Mouse (Mus musculus) erythroblast, adult 5-6 weeks (primary cell): ENCODE data around the gene Tex9. TPM values are rescaled to one million over a fixed set of nuclear protein-coding genes. Genes with fewer than 3 reads are reported as not detected.
A peak's percentile ranks its signal among the peaks of the same experiment; 100 is the strongest.
"Not testable (repeated sequence)": the region's sequence is repeated elsewhere in the genome, so short reads cannot be mapped to it uniquely, and the experiment has no call there.

ENCODE experiments used
- ATAC-seq: replicated peaks from 2 replicates; pipeline ENCODE4 v1.8.0; 2016; ENCODE audit warnings: moderate number of reproducible peaks, mild to moderate bottlenecking, moderate TSS enrichment, inconsistent platforms; ENCODE audit not compliant: poor library complexity, low FRiP score, severe bottlenecking
- total RNA-seq, 2 experiments: library from RNA; stranded (forward) in 1 of 2; stranded (reverse) in 1 of 2; fragments of 150-400 nt in 1 of 2; fragments of 200-764, 138-1000 nt in 1 of 2; gene quantifications; 2 replicates each; pipeline versions ENCODE4 v1.2.3 to v1.2.4; 2015 to 2017; ENCODE audit warnings: low replicate concordance in 2 of 2

Tex9 gene
- total RNA-seq, 2 experiments from 2014 or later = 1.7 to 10.8 TPM

DNA sequence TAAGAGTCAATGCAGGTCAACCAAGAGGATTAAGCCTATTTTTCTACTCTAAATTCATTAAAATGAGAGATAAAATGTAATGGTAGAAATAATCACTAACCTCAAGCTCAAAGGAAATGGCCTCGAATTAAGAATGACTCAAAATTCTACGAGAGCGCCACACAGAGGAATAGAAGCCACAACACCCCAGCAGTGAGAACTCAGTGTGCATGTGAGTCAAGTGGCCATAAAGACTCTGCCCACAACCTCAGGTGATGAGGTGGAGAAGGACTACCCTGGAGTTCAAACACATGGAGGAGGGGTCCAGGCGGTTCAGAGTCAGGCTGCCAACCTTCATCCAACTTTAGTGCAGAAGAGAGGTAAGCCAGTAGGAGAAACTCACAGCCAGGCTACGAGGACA is 2.9 kb downstream of the Tex9 start:
- ATAC-seq = no peak

- ATAC-seq = no peak
Measured at GRCm38 (mm10) chr9:72488523-72488922, 3.5 kb downstream of the Tex9 start.

DNA sequence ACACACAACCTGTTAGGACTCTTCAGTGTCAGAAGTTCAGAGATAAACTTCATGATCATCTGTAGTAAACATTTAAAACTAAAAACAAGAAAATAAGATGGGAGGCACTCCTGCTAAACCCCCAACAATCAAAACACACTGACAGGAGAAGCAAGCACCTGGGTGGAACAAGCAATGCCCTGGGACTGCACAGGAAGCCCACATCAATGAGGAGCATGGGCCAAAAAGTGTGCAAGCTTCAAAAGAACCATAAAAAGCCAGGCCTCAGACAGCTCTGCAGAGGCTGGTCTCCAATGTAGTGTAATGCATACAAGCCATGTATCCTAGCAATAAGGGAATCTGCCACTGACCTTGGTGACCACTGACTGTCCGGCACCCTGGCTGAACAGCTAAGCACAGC is 12.7 kb downstream of the Tex9 start:
- ATAC-seq = no peak

DNA sequence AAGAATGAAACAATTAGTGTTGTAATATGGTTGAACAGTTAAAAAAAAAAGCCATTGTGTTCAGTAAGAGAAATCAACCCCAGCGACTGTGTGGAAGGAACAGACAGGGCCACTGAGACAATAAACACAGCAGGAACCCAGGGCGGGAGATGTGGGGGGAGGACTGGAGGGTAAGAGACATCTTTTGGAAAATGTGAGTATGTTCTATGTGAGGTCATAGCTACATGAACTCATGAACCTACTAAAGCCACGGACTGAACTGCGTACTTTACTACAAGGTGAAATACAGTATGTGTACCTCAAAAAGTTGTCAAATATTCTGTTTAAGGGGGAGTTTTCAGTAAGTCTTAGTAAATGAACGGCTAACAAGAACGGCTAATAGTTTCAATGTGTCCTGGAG is 14.7 kb downstream of the Tex9 start:
- ATAC-seq = no peak

GRCm38 (mm10) chr9:72475511-72475910 is 16.5 kb downstream of the Tex9 start:
- no peak for ATAC-seq

- ATAC-seq = no peak
Measured at GRCm38 (mm10) chr9:72469851-72470250, 22.2 kb downstream of the Tex9 start.

DNA sequence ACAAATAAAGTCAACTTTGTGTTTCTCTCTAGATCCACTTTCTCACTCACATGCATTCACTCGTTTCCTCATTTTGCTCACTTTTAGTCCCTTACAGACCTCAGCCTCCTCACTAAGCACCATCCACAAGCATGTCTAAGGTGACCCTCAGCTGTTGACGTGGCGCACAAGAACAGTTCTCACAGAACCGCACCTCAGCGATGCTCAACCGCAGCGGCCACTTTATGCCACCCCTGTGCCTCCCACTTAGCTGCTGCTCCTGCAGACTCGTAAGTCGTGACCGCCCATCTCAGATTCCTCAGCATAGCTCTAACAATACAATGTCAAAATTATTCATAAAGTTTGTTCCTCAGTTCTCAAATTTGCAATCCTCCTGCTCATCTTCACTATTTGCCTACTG is 23.4 kb downstream of the Tex9 start:
- ATAC-seq = no peak

GRCm38 (mm10) chr9:72467551-72468407 is 24.2 kb downstream of the Tex9 start:
- ATAC-seq = peak; percentile 92

- no peak for ATAC-seq
Measured at GRCm38 (mm10) chr9:72465754-72466181, 26.2 kb downstream of the Tex9 start.

- ATAC-seq = no peak
Measured at GRCm38 (mm10) chr9:72464806-72465205, 27.2 kb downstream of the Tex9 start.

DNA sequence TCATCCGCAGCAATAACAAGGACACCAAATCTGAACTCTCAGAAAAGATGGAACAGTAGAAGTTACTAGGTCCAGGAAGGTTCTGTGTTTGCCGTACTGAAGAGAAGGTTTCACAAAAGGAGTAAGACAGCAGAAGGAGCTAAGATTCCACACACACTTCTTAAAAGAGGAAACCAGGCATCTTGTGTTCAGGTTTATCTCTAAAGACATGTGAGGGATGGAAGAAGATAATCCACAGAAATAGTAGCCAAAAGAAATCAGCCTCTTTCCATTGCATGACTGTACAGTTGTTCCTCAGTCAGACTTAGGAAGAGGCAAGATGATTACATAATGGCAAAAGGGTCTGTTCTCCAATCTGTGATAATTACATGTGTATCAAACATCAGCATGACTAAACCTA is 29.6 kb downstream of the Tex9 start:
- no peak for ATAC-seq

GRCm38 (mm10) chr9:72460767-72461166 is 31.2 kb downstream of the Tex9 start:
- ATAC-seq = no peak

DNA sequence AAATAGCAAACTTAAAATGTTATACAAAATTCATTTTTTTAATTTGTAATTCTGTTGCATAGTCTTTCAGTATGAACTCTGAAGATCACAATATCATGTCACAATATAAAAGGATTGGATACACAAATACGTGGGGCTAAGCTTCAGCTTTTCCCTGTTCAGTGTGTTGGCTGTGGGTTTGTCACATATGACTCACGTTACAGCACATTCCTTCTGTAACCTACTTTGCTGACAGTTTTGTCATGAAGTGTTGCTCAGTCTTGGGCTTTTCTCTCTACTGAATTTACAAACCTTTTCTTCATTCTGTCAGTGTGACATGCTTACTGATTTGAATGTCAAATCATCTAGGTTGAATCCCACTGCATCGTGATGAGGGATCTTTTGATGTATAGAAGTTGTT is 32.3 kb downstream of the Tex9 start:
- no peak for ATAC-seq

DNA sequence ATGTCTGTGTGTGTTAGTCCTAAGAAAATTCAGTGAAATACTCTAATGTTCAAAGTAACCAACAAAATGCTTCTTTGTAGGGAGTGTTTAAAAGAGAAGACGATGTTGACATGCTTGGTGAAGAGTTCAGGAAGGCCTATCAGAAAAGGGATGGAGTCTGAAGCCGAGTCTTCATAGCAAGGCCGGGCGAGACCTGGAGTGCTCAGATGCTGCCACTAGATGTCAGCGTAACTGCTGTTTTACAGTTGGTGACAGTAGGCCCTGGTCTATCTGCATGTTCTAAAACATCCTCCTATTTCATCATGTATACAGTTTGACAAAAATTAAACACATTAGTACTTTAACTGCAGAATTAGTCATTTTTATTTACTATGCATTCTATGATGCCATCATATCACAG is 33.8 kb downstream of the Tex9 start:
- peak; percentile 89 for ATAC-seq

GRCm38 (mm10) chr9:72456374-72456773 is 35.6 kb downstream of the Tex9 start:
- no peak for ATAC-seq

- ATAC-seq = not testable (repeated sequence)
Measured at GRCm38 (mm10) chr9:72454281-72454680, 37.7 kb downstream of the Tex9 start.

- no peak for ATAC-seq
Measured at GRCm38 (mm10) chr9:72451111-72451510, 40.9 kb downstream of the Tex9 start.

- no peak for ATAC-seq
Measured at GRCm38 (mm10) chr9:72450363-72450762, 41.6 kb downstream of the Tex9 start.

- no peak for ATAC-seq
Measured at GRCm38 (mm10) chr9:72449841-72450240, 42.2 kb downstream of the Tex9 start.

DNA sequence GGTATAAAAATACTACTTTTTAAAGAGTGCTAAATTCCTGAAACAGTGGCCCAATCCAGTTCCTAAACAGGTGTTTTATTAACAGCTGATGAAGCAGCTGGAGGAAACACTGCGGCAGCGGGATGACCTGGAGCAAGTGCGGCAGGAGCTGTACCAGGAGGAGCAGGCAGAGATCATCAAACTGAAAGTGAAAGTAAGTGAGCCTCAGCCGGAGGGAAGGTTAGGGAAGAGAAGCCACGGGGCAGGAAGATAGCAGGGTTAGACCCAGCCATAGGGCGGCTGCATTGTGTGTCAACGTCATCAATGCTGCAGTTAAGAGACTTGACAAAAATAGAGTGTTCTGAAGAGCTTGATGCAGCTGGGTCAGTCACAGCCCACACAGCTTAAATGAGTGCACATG is 42.6 kb downstream of the Tex9 start:
- peak; percentile 87 for ATAC-seq

- ATAC-seq = peak; percentile 76
Measured at GRCm38 (mm10) chr9:72448026-72448425, 44.0 kb downstream of the Tex9 start.
